21 mouse cellular contexts compared by ENCODE assay signal in genomic region chr7:67968394-67968793, GRCm38 (mm10). TPM values are rescaled to one million over a fixed set of nuclear protein-coding genes. Genes with fewer than 3 reads are reported as not detected.
A peak's percentile ranks its signal among the peaks of the same experiment; 100 is the strongest.
DNase-seq lines count a peak whose midpoint lies in the region; ATAC-seq and TF ChIP-seq lines count a peak whose summit lies in the region.
"Had no signal": no experiment of that assay in that cellular context is flagged by ENCODE, and none has a peak within 500 bp of the region (broad histone marks: within the 10 kb centered on the region; RNA-seq: fewer than 3 reads in every experiment).

No protein-coding gene starts in this region.

- peaks cover 96% of the 10 kb centered on the region for H3K4me1 ChIP-seq in heart, embryonic 13.5 days
- H3K4me1 ChIP-seq in lung, embryonic 16.5 days (replicated peaks; ENCODE audit: control insufficient read depth, insufficient read depth, low read length) = peaks cover 57% of the 10 kb centered on the region
- peaks cover 7% of the 10 kb centered on the region for H3K4me1 ChIP-seq in lung, adult 2 months (ENCODE audit: control insufficient read depth, insufficient read depth, low read length)
- H3K4me1 ChIP-seq in limb, embryonic 14.5 days (ENCODE audit: control insufficient read depth, insufficient read depth, low read length) = peaks cover 36% of the 10 kb centered on the region

- ATAC-seq in heart, embryonic 13.5 days (ENCODE audit: extremely low read depth, insufficient number of reproducible peaks, low FRiP score, low TSS enrichment) = no peak
- peak; percentile 53; the same call in 1 of the 2 replicates for ATAC-seq in lung, embryonic 16.5 days (ENCODE audit: low read depth)
- ATAC-seq in limb, embryonic 14.5 days (ENCODE audit: low FRiP score, low read depth) = peak; percentile 41; the same call in 1 of the 2 replicates
- ATAC-seq: forebrain, embryonic 15.5 days; intestine, embryonic 15.5 days; liver, embryonic 12.5 days had no signal

- DNase-seq in heart, postnatal 14 days = no peak
- DNase-seq in lung, adult 2 months = no peak
- DNase-seq in limb, embryonic 14.5 days (ENCODE audit: low spot score) = no peak
- no peak for DNase-seq in ovary, postnatal 10 days (ENCODE audit: low spot score)
- no peak for DNase-seq in frontal cortex, postnatal 10 days (ENCODE audit: low spot score in 2 of 2)
- DNase-seq: B cell, adult 2 months; cerebellum, adult 9-11 months; kidney, postnatal 4 days; layer of hippocampus, adult 9-11 months; left cerebral cortex, postnatal 4 days; right cerebral cortex, adult 18-20 months; thymus, postnatal 25 days had no signal

- H3K4me3 ChIP-seq in heart, embryonic 13.5 days = no peak overlapping the region
- H3K4me3 ChIP-seq in lung, embryonic 16.5 days (ENCODE audit: low read length) = no peak overlapping the region
- no peak overlapping the region for H3K4me3 ChIP-seq in lung, adult 2 months (replicated peaks; ENCODE audit: extremely low read depth, low read depth, low read length)
- H3K4me3 ChIP-seq in limb, embryonic 14.5 days (replicated peaks; ENCODE audit: low read length) = no peak overlapping the region
- H3K4me3 ChIP-seq: embryonic facial prominence, embryonic 12.5 days; forebrain, embryonic 15.5 days; intestine, embryonic 15.5 days; left cerebral cortex, adult 2 months; liver, embryonic 12.5 days; lung, embryonic 15.5 days had no signal

- TF ChIP-seq POLR2A in lung, adult 2 months (IDR thresholded peaks at IDR 0.05; ENCODE audit: borderline replicate concordance, extremely low read depth, low read depth, low read length) = no peak
- TF ChIP-seq POLR2A in limb, embryonic 14.5 days (IDR thresholded peaks at IDR 0.05; ENCODE audit: borderline replicate concordance, extremely low read depth, insufficient read depth, insufficient read length) = no peak

- H3K27me3 ChIP-seq in heart, embryonic 13.5 days (replicated peaks) = no peaks in the 10 kb centered on the region
- no peaks in the 10 kb centered on the region for H3K27me3 ChIP-seq in lung, embryonic 16.5 days (ENCODE audit: control insufficient read depth, insufficient read depth, low read depth, low read length)
- no peaks in the 10 kb centered on the region for H3K27me3 ChIP-seq in limb, embryonic 14.5 days (ENCODE audit: control insufficient read depth, insufficient read depth, low read length)
- H3K27me3 ChIP-seq: embryonic facial prominence, embryonic 12.5 days; forebrain, embryonic 15.5 days; intestine, embryonic 15.5 days; liver, embryonic 12.5 days; lung, embryonic 15.5 days had no signal

- H3K36me3 ChIP-seq in heart, embryonic 13.5 days = 0 out of 2 replicates have a peak, but pooled peaks cover 4% of the 10 kb centered on the region
- no peaks in the 10 kb centered on the region for H3K36me3 ChIP-seq in lung, embryonic 16.5 days (ENCODE audit: control insufficient read depth, insufficient read depth, low read length)
- H3K36me3 ChIP-seq in limb, embryonic 14.5 days (ENCODE audit: control insufficient read depth, insufficient read depth, low read length) = peaks cover 6% of the 10 kb centered on the region; the same call in 1 of the 2 replicates
- H3K36me3 ChIP-seq: embryonic facial prominence, embryonic 12.5 days; forebrain, embryonic 15.5 days; intestine, embryonic 15.5 days had no signal

- H3K27ac ChIP-seq in heart, embryonic 13.5 days (replicated peaks) = peak overlapping the region; percentile 65
- H3K27ac ChIP-seq in lung, embryonic 16.5 days (ENCODE audit: low read length) = no peak overlapping the region
- H3K27ac ChIP-seq in limb, embryonic 14.5 days (replicated peaks; ENCODE audit: low read depth, low read length) = no peak overlapping the region
- H3K27ac ChIP-seq: embryonic facial prominence, embryonic 12.5 days; forebrain, embryonic 15.5 days; hindbrain, embryonic 14.5 days; intestine, embryonic 15.5 days; left cerebral cortex, adult 2 months; liver, embryonic 12.5 days; lung, embryonic 15.5 days had no signal

- H3K9me3 ChIP-seq in heart, embryonic 13.5 days = no peaks in the 10 kb centered on the region
- no peaks in the 10 kb centered on the region for H3K9me3 ChIP-seq in lung, embryonic 16.5 days (ENCODE audit: control insufficient read depth, low read length)
- H3K9me3 ChIP-seq in limb, embryonic 14.5 days (ENCODE audit: control insufficient read depth, low read length) = no peaks in the 10 kb centered on the region
- H3K9me3 ChIP-seq: embryonic facial prominence, embryonic 12.5 days; forebrain, embryonic 15.5 days; intestine, embryonic 15.5 days; liver, embryonic 12.5 days; lung, embryonic 15.5 days had no signal

- intact Hi-C loops in heart, postnatal 14 days (cut with DNase I) = no loop called here

- TF ChIP-seq CTCF in lung, adult 2 months (IDR thresholded peaks at IDR 0.05; ENCODE audit: insufficient read depth, low read length) = no peak

- H3K9ac ChIP-seq in heart, embryonic 13.5 days = no peak overlapping the region
- H3K9ac ChIP-seq in lung, embryonic 16.5 days (ENCODE audit: low read length) = no peak overlapping the region
- no peak overlapping the region for H3K9ac ChIP-seq in limb, embryonic 14.5 days (ENCODE audit: low read depth, low read length, severe bottlenecking)
- H3K9ac ChIP-seq: embryonic facial prominence, embryonic 12.5 days; forebrain, embryonic 15.5 days; hindbrain, embryonic 14.5 days; intestine, embryonic 15.5 days; liver, embryonic 12.5 days; lung, embryonic 15.5 days had no signal

- H3K4me2 ChIP-seq in heart, embryonic 13.5 days = peak overlapping the region; percentile 38
- no peak overlapping the region for H3K4me2 ChIP-seq in lung, embryonic 16.5 days (ENCODE audit: low read depth, low read length)
- H3K4me2 ChIP-seq in limb, embryonic 14.5 days (replicated peaks; ENCODE audit: low read depth, low read length, severe bottlenecking) = no peak overlapping the region
- H3K4me2 ChIP-seq: embryonic facial prominence, embryonic 12.5 days; forebrain, embryonic 15.5 days; hindbrain, embryonic 14.5 days; intestine, embryonic 15.5 days; liver, embryonic 12.5 days; lung, embryonic 15.5 days had no signal

- 49% methylated on average over 12 of the region's 12 CpGs for WGBS in heart, embryonic 13.5 days
- 47% methylated on average over 12 of the region's 12 CpGs for WGBS in lung, embryonic 16.5 days
- WGBS in lung, adult 2 months = 70% methylated on average over 12 of the region's 12 CpGs
- WGBS in limb, embryonic 14.5 days = 71% methylated on average over 12 of the region's 12 CpGs

RNA-seq across cellular contexts. Expression of gene Igf1r, which starts 15.8 kb away (rescaled TPM):
- 15.0 and 15.2 TPM in 2 replicates for polyA plus RNA-seq in heart, embryonic 13.5 days (2015; fragmentation: Nextera tagmentation; extraction: Ambion mirVana)
- 10 to 100 TPM; 17.9 to 21.3 TPM for total RNA-seq in heart, postnatal 14 days (2021)
- polyA plus RNA-seq in lung, embryonic 16.5 days (2015; fragmentation: Nextera tagmentation; extraction: Ambion mirVana) = 19.9 and 22.9 TPM in 2 replicates
- polyA plus RNA-seq in lung, adult 2 months (2012; rRNA removed) = 12.2 and 16.9 TPM in 2 replicates
- 34.6 and 41.1 TPM in 2 replicates for polyA plus RNA-seq in limb, embryonic 14.5 days (2012; rRNA removed)
- polyA plus RNA-seq in limb, embryonic 14.5 days (2014; fragmentation: Nextera tagmentation; extraction: Ambion mirVana) = 22.5 and 26.9 TPM in 2 replicates
